Mouse (Mus musculus) limb, embryonic 14.5 days (tissue): ENCODE measurements around the gene Tmem183a. TPM values are rescaled to one million over a fixed set of nuclear protein-coding genes. Genes with fewer than 3 reads are reported as not detected.

ENCODE experiments used
- ATAC-seq: fragments of 200-750 bp; cut with Nextera tagmentation; 2 replicates; pipeline ENCODE4 v1.8.0; 2017; ENCODE audit warnings: low read depth, moderate number of reproducible peaks, moderate TSS enrichment; ENCODE audit not compliant: low FRiP score
- DNase-seq: peaks from one replicate; pipeline ENCODE4 v3.0.0-alpha.2; 2015; ENCODE audit warnings: low spot score
- H3K27ac ChIP-seq: fragments of 300-500 bp; sonication (generic); replicated peaks from 2 replicates; pipeline ENCODE4 v1.5.1; 2014; ENCODE audit warnings: low read depth, mild to moderate bottlenecking, low read length, moderate library complexity, mixed read lengths
- H3K27me3 ChIP-seq: fragments of 300-500 bp; sonication (generic); 2 replicates; pipeline ENCODE4 v1.6.1; 2014; ENCODE audit warnings: low read length, mixed read lengths; ENCODE audit not compliant: control insufficient read depth, insufficient read depth
- H3K36me3 ChIP-seq: fragments of 300-500 bp; sonication (generic); 2 replicates; pipeline ENCODE4 v1.6.1; 2014; ENCODE audit warnings: mild to moderate bottlenecking, low read length, moderate library complexity, mixed read lengths; ENCODE audit not compliant: control insufficient read depth, insufficient read depth
- H3K4me1 ChIP-seq: fragments of 300-500 bp; sonication (generic); 2 replicates; pipeline ENCODE4 v1.6.1; 2014; ENCODE audit warnings: antibody characterized with exemption, low read length, mixed read lengths; ENCODE audit not compliant: control insufficient read depth, insufficient read depth
- H3K4me2 ChIP-seq: fragments of 300-500 bp; sonication (generic); replicated peaks from 2 replicates; pipeline ENCODE4 v1.6.1; 2014; ENCODE audit warnings: low read depth, mild to moderate bottlenecking, low read length, moderate library complexity; ENCODE audit not compliant: severe bottlenecking
- H3K4me3 ChIP-seq: fragments of 300-500 bp; sonication (generic); replicated peaks from 2 replicates; pipeline ENCODE4 v1.5.1; 2014; ENCODE audit warnings: low read length
- H3K9ac ChIP-seq: fragments of 300-500 bp; sonication (generic); 2 replicates; pipeline ENCODE4 v1.6.1; 2014; ENCODE audit warnings: mild to moderate bottlenecking, low read depth, low read length, moderate library complexity; ENCODE audit not compliant: severe bottlenecking
- H3K9me3 ChIP-seq: fragments of 300-500 bp; sonication (generic); 2 replicates; pipeline ENCODE4 v1.6.1; 2016; ENCODE audit warnings: low read length; ENCODE audit not compliant: control insufficient read depth
- POLR2A ChIP-seq: fragments of 200-500 bp; IDR thresholded peaks from 2 replicates; pipeline ENCODE4 v1.8.0; 2012; ENCODE audit warnings: inconsistent platforms, mild to moderate bottlenecking, moderate library complexity, borderline replicate concordance; ENCODE audit not compliant: insufficient read depth, insufficient read length; ENCODE audit errors: extremely low read depth
- WGBS: fragments of 180-500 bp; shearing (Covaris S2); extraction: QIAGEN DNeasy Blood & Tissue Kit; methylation state at CpG from one replicate; pipeline ENCODE4 v1.1.7; 2014; 5-methylcytosine and 5-hydroxymethylcytosine counted together
- polyA plus RNA-seq, 2 experiments: library from polyadenylated mRNA; depleted of rRNA in 1 of 2; stranded (reverse) in 1 of 2; unstranded in 1 of 2; fragments of >200 nt; fragmentation: Nextera tagmentation in 1 of 2; extraction: Ambion mirVana in 1 of 2; gene quantifications; 2 replicates each; pipeline versions ENCODE4 v1.2.1 to v1.2.3; 2012 to 2014

The Tmem183a gene
- polyA plus RNA-seq, 2 experiments, result 77.8 to 83.0 TPM

- H3K27ac ChIP-seq, result no peak overlapping the region
- DNase-seq (no peak), ATAC-seq (no peak)
- no peaks in the 10 kb centered on the region for H3K27me3 ChIP-seq
- no peaks in the 10 kb centered on the region for H3K9me3 ChIP-seq
- H3K4me3 ChIP-seq, result no peak overlapping the region
- peaks cover 9% of the 10 kb centered on the region for H3K4me1 ChIP-seq
- H3K4me2 ChIP-seq, result no peak overlapping the region
- no peak for TF ChIP-seq POLR2A
- 88% methylated on average over 5 of the region's 5 CpGs for WGBS
- H3K36me3 ChIP-seq, result peaks cover 7% of the 10 kb centered on the region; the same call in 1 of the 2 replicates
- no peak overlapping the region for H3K9ac ChIP-seq
These were observed 43.5 kb downstream of the Tmem183a start for GRCm38 (mm10) chr1:134318261-134318660.

DNA sequence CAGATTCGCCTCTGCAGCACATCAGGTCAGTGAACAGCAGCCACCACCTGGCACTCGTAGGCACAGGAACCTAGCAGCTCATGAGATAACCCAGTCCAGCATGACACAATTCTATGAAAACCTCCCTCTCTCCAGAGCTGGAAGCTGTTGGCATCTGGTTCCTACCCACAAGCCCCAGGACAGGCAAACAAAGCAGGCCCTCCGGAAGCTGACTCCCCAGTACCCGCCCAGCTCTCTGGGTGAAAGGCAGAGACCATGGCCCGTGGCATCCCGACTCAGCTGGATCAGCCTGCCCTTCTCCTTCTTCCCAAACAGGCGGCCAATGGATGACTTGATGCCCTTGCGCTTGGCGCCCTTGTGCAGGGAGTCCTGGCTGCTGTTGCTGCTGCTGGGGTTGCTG lies 45.4 kb downstream of the Tmem183a start:
- ATAC-seq, result no peak
- DNase-seq, result no peak
- WGBS, result 87% methylated on average over 9 of the region's 9 CpGs
- H3K36me3 ChIP-seq, result peaks cover 11% of the 10 kb centered on the region; the same call in 1 of the 2 replicates
- no peak overlapping the region for H3K9ac ChIP-seq
- no peaks in the 10 kb centered on the region for H3K27me3 ChIP-seq
- no peaks in the 10 kb centered on the region for H3K9me3 ChIP-seq
- no peak for TF ChIP-seq POLR2A
- H3K4me1 ChIP-seq, result peaks cover 9% of the 10 kb centered on the region
- H3K4me3 ChIP-seq, result no peak overlapping the region
- H3K27ac ChIP-seq, result no peak overlapping the region
- no peak overlapping the region for H3K4me2 ChIP-seq

GRCm38 (mm10) chr1:134315181-134315580 lies 46.6 kb downstream of the Tmem183a start:
- no peak for ATAC-seq
- H3K4me3 ChIP-seq, result no peak overlapping the region
- no peak overlapping the region for H3K4me2 ChIP-seq
- no peaks in the 10 kb centered on the region for H3K27me3 ChIP-seq
- no peak overlapping the region for H3K27ac ChIP-seq
- no peak overlapping the region for H3K9ac ChIP-seq
- DNase-seq, result no peak
- WGBS, result 89% methylated on average over 5 of the region's 5 CpGs
- no peaks in the 10 kb centered on the region for H3K4me1 ChIP-seq
- H3K36me3 ChIP-seq, result peaks cover 11% of the 10 kb centered on the region; the same call in 1 of the 2 replicates
- TF ChIP-seq POLR2A, result no peak
- H3K9me3 ChIP-seq, result no peaks in the 10 kb centered on the region

DNA sequence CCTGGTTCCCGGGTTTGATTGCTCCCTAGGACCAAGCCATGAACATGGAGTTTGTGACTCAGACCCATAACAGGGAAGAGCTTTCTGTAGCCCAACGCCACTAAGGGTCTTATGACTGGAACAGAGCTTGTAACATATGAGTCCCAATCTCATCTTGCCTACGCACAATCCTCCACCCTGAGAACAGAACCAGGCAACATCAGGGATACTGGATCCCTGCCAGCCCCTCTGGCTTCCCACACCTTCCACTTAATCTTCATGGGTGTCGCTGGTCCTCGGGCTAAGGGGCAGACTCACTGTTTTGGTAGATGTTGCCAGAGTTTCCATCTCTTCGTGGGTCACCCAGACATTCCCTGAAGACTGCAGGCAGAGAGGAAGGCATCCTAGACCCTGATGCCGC lies 50.0 kb downstream of the Tmem183a start:
- no peak overlapping the region for H3K4me2 ChIP-seq
- TF ChIP-seq POLR2A, result no peak
- H3K9ac ChIP-seq, result no peak overlapping the region
- no peaks in the 10 kb centered on the region for H3K27me3 ChIP-seq
- H3K27ac ChIP-seq, result no peak overlapping the region
- no peaks in the 10 kb centered on the region for H3K4me1 ChIP-seq
- peaks cover 8% of the 10 kb centered on the region; the same call in 1 of the 2 replicates for H3K36me3 ChIP-seq
- DNase-seq (no peak), ATAC-seq (no peak)
- no peak overlapping the region for H3K4me3 ChIP-seq
- WGBS, result 91% methylated on average over 7 of the region's 7 CpGs
- H3K9me3 ChIP-seq, result no peaks in the 10 kb centered on the region

DNA sequence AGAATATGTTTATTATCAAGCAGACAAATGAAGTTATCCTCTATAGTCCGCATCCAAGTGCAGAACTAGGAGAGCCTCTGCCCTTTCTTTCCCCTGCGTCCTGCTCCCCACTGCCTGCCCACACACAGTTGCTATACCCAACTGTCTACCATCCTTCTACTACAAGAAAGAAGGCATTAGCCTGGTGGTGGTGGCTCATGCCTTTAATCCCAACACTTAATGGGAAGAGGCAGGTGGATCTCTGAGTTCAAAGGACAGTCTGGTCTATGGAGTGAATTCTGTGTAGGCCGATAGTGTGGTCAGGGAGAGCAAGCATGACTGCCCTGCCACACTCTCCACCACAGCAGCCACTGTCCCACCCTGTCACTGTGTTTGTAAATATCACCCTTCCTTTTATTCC lies 51.0 kb downstream of the Tmem183a start:
- Histone ChIP-seq H3K36me3 (0 out of 2 replicates have a peak, but pooled peaks cover 4% of the 10 kb centered on the region), H3K9ac (no peak overlapping the region), H3K27me3 (no peaks in the 10 kb centered on the region), H3K4me2 (no peak overlapping the region), H3K4me3 (no peak overlapping the region), H3K27ac (no peak overlapping the region), H3K9me3 (no peaks in the 10 kb centered on the region), H3K4me1 (no peaks in the 10 kb centered on the region)
- ATAC-seq, result no peak
- WGBS, result 93% methylated on average over 3 of the region's 3 CpGs
- no peak for DNase-seq
- no peak for TF ChIP-seq POLR2A

- Histone ChIP-seq H3K36me3 (0 out of 2 replicates have a peak, but pooled peaks cover 4% of the 10 kb centered on the region), H3K4me3 (no peak overlapping the region), H3K9me3 (no peaks in the 10 kb centered on the region), H3K4me1 (no peaks in the 10 kb centered on the region), H3K9ac (no peak overlapping the region), H3K27me3 (no peaks in the 10 kb centered on the region), H3K4me2 (no peak overlapping the region), H3K27ac (no peak overlapping the region)
- DNase-seq (no peak), ATAC-seq (no peak)
- no peak for TF ChIP-seq POLR2A
- 92% methylated on average over 2 of the region's 2 CpGs for WGBS
These were observed 51.5 kb downstream of the Tmem183a start for GRCm38 (mm10) chr1:134310291-134310690.
